Mouse (Mus musculus) liver, adult 2 months (tissue): ENCODE measurements around the gene Ogt. TPM values are rescaled to one million over a fixed set of nuclear protein-coding genes. Genes with fewer than 3 reads are reported as not detected.

Experiments
- DNase-seq: peaks from one replicate; pipeline ENCODE4 v3.0.0-alpha.2; 2011; ENCODE audit warnings: low read depth, low spot score; ENCODE audit errors: extremely low read depth
- H3K27ac ChIP-seq: fragments of 200-500 bp; replicated peaks from 2 replicates; pipeline ENCODE4 v1.5.1; 2012; ENCODE audit warnings: low read depth, mild to moderate bottlenecking, control low read depth, inconsistent platforms, low read length; ENCODE audit not compliant: insufficient read depth
- H3K27me3 ChIP-seq: fragments of 200-500 bp; 2 replicates; pipeline ENCODE4 v1.6.1; 2012; ENCODE audit warnings: mild to moderate bottlenecking, moderate library complexity, low read length, inconsistent platforms; ENCODE audit not compliant: control insufficient read depth, insufficient read depth
- H3K36me3 ChIP-seq: fragments of 200-500 bp; 2 replicates; pipeline ENCODE4 v1.6.1; 2012; ENCODE audit warnings: low read length, inconsistent platforms; ENCODE audit not compliant: control insufficient read depth, insufficient read depth
- H3K4me1 ChIP-seq: fragments of 200-500 bp; 2 replicates; pipeline ENCODE4 v1.6.1; 2011; ENCODE audit warnings: low read length; ENCODE audit not compliant: control insufficient read depth, insufficient read depth
- H3K4me3 ChIP-seq: fragments of 200-500 bp; 2 replicates; pipeline ENCODE4 v1.5.1; 2011; ENCODE audit warnings: low read depth, mild to moderate bottlenecking, control low read depth, low read length, moderate library complexity; ENCODE audit not compliant: insufficient read depth
- H3K79me2 ChIP-seq: fragments of 200-500 bp; 2 replicates; pipeline ENCODE4 v1.6.1; 2012; ENCODE audit warnings: inconsistent platforms, mild to moderate bottlenecking, low read length, moderate library complexity; ENCODE audit not compliant: control insufficient read depth, insufficient read depth
- H3K9ac ChIP-seq: fragments of 200-500 bp; 2 replicates; pipeline ENCODE4 v1.6.1; 2012; ENCODE audit warnings: low read depth, mild to moderate bottlenecking, control low read depth, inconsistent platforms, low read length
- CTCF ChIP-seq: fragments of 200-500 bp; IDR thresholded peaks from 2 replicates; pipeline ENCODE4 v1.5.1; 2011; ENCODE audit warnings: low read depth, low read length, control low read depth
- POLR2A ChIP-seq: fragments of 200-500 bp; IDR thresholded peaks from 2 replicates; pipeline ENCODE4 v1.6.1; 2011; ENCODE audit warnings: low read length, control low read depth; ENCODE audit not compliant: insufficient read depth; ENCODE audit errors: extremely low read depth
- WGBS: fragments of 180-500 bp; shearing (Covaris S2); methylation state at CpG from one replicate; pipeline ENCODE4 v1.1.7; 2018; 5-methylcytosine and 5-hydroxymethylcytosine counted together
- polyA plus RNA-seq: library from polyadenylated mRNA; depleted of rRNA; stranded (reverse); fragments of >200 nt; gene quantifications from 2 replicates; pipeline ENCODE4 v1.2.3, GENCODE M21; 2012; rRNA removed
- total RNA-seq: library from RNA; depleted of rRNA; stranded (reverse); fragments of >200 nt; gene quantifications from 2 replicates; pipeline ENCODE4 v1.2.3, GENCODE M21; 2014; rRNA removed

Ogt gene
- total RNA-seq = 61.4 and 69.3 TPM in 2 replicates
- 18.9 and 28.3 TPM in 2 replicates for polyA plus RNA-seq

GRCm38 (mm10) chrX:101639741-101640166, at the start of gene Ogt:
TSS of gene Ogt (plus strand) at chrX:101640060.
- Histone ChIP-seq H3K4me1 (peaks cover 11% of the 10 kb centered on the region), H3K9ac (peak within 1 kb of the TSS; percentile 99), H3K4me3 (peak within 1 kb of the TSS; percentile 93), H3K79me2 (peaks cover 10% of the 10 kb centered on the region; the same call in 1 of the 2 replicates), H3K27me3 (no peaks in the 10 kb centered on the region), H3K27ac (peak within 1 kb of the TSS; percentile 89), H3K36me3 (peaks cover 6% of the 10 kb centered on the region; the same call in 1 of the 2 replicates)
- TF ChIP-seq POLR2A (peak; percentile 25; the same call in 1 of the 2 replicates), CTCF (no peak)
- WGBS = under 1% methylated on average over 24 of the region's 24 CpGs
- DNase-seq = peak; percentile 97

- DNase-seq = no peak
- no peak for TF ChIP-seq CTCF
- TF ChIP-seq POLR2A = no peak
- Histone ChIP-seq H3K36me3 (no peaks in the 10 kb centered on the region), H3K9ac (no peak overlapping the region), H3K4me3 (no peak overlapping the region), H3K79me2 (no peaks in the 10 kb centered on the region), H3K27me3 (no peaks in the 10 kb centered on the region), H3K27ac (no peak overlapping the region), H3K4me1 (no peaks in the 10 kb centered on the region)
- WGBS = 96% methylated on average over 3 of the region's 3 CpGs
Measured at GRCm38 (mm10) chrX:101616183-101616582, 23.7 kb upstream of the Ogt start.

DNA sequence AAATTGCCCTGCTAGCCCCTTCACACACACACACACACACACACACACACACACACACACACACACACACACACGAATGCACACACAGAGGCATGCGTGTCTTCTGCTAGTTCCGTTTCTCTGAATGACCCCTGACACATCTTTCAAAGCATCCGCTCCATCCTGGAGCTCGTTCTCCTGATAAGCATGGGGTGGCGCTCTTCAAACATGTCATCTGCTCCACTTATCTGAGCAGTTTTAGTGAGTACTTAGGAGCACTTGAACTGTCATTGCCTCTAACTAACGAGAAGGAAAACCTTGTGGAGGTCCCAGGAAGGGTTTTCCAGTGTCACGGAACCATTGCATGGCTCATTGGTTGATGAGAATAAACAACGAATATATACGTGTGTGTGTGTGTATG, 22.0 kb upstream of the Ogt start:
- TF ChIP-seq POLR2A (no peak), CTCF (no peak)
- H3K9ac ChIP-seq = no peak overlapping the region
- no peaks in the 10 kb centered on the region for H3K4me1 ChIP-seq
- H3K27ac ChIP-seq = no peak overlapping the region
- H3K27me3 ChIP-seq = no peaks in the 10 kb centered on the region
- DNase-seq = no peak
- H3K79me2 ChIP-seq = no peaks in the 10 kb centered on the region
- no peak overlapping the region for H3K4me3 ChIP-seq
- 43% methylated on average over 9 of the region's 10 CpGs for WGBS
- no peaks in the 10 kb centered on the region for H3K36me3 ChIP-seq

DNA sequence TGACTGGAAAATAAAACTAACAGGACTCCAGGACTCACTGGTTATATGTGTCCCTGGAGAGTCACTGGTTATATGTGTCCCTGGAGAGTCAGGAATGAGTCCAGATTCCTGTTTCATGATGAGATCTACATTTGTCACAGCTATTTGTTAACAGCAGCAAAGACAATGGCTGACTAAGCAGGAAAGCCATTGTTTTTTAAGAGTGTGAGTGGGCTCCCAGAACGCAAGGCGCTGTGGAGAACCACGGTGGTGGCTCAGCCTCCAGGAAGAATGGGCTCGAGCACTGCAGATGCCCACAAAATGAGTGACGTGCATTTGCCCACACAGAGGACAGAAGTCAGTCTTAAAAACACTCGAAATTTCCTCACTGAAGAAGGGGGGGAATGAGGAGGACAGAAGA, 19.5 kb upstream of the Ogt start:
- Histone ChIP-seq H3K79me2 (no peaks in the 10 kb centered on the region), H3K27ac (no peak overlapping the region), H3K4me1 (no peaks in the 10 kb centered on the region), H3K36me3 (no peaks in the 10 kb centered on the region), H3K4me3 (no peak overlapping the region), H3K9ac (no peak overlapping the region), H3K27me3 (no peaks in the 10 kb centered on the region)
- DNase-seq = no peak
- WGBS = 71% methylated on average over 6 of the region's 6 CpGs
- no peak for TF ChIP-seq CTCF
- no peak for TF ChIP-seq POLR2A

- H3K4me1 ChIP-seq = no peaks in the 10 kb centered on the region
- H3K4me3 ChIP-seq = no peak overlapping the region
- H3K9ac ChIP-seq = no peak overlapping the region
- WGBS = 74% methylated on average over 3 of the region's 3 CpGs
- H3K27ac ChIP-seq = no peak overlapping the region
- TF ChIP-seq POLR2A (no peak), CTCF (no peak)
- no peaks in the 10 kb centered on the region for H3K36me3 ChIP-seq
- DNase-seq = no peak
- H3K79me2 ChIP-seq = no peaks in the 10 kb centered on the region
- no peaks in the 10 kb centered on the region for H3K27me3 ChIP-seq
Measured at GRCm38 (mm10) chrX:101622539-101622938, 17.3 kb upstream of the Ogt start.

DNA sequence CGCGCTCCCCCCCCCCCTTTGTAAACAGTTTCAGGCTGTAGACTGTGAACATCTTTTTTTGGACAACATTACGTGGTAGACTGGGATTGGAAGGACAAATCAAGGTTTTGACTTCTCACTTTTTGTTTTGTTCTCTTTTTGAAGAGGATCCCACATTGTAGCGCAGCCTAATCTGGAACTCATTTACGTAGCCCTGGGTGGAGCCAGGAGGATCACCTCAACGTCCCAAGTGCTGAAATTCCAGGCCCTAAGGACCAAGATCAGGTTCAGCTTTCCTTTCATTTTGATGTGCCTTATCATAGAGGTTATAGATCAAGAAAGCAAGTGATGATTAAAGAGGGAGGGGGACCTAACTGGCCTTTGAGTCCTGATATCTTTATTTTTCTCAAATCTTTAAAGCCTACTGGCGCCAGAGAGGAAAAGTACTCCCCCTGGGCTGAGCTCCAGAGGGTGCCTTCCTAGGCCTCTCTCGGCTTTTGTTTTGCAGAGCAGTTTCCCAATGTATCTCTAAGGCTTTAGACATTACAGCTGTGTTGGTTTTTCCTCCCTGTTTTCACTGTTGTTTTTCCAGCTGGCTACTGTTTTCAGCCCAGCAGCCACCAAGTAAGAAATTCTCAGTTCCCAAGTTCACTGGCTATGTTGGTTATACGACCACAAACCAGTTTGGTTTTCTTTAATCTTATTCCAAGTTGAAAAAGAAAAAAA, 2.9 kb upstream of the Ogt start:
- no peak overlapping the region for H3K4me3 ChIP-seq
- 62% methylated on average over 8 of the region's 9 CpGs for WGBS
- TF ChIP-seq POLR2A = no peak
- no peak for TF ChIP-seq CTCF
- H3K79me2 ChIP-seq = peaks cover 10% of the 10 kb centered on the region; the same call in 1 of the 2 replicates
- H3K4me1 ChIP-seq = peaks cover 4% of the 10 kb centered on the region; the same call in 1 of the 2 replicates
- no peak overlapping the region for H3K27ac ChIP-seq
- H3K9ac ChIP-seq = no peak overlapping the region
- H3K36me3 ChIP-seq = no peaks in the 10 kb centered on the region
- no peaks in the 10 kb centered on the region for H3K27me3 ChIP-seq
- DNase-seq = no peak
